Mouse (Mus musculus): ENCODE measurements around the gene Fam189a2. TPM values are rescaled to one million over a fixed set of nuclear protein-coding genes. Genes with fewer than 3 reads are reported as not detected.

Gene Fam189a2
- total RNA-seq, 2 experiments from 2014 or later, result 23.9 to 33.6 TPM

GRCm38 (mm10) chr19:23980598-23980997 is 50.2 kb downstream of the Fam189a2 start:
- DNase-seq (ENCODE audit: low spot score), result no peak

DNA sequence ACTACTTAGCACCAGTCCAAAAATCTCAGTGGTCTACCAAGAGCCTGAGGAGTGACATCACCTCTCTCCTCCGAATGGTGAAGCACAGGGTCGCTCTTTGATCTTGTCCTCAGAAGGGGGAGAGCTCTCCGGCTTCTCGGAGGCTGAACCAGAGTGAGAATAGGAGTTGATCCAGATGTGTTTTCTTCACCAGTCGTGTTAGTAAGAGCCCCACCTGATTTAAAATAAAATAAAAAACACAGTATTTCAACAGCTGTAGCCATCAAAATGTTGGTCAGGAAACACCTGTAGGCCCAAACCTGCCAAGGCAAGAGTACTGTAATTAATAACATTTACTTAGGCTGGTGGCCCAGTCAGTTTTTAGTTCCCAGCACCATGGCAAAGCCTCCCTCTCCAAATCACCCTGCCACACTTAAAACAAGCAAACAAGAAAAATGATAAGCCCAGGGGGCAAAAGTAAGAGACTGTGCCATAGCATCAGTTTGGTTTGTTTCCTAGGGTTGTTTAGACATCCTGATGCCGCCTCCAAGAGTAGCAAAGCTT is 52.8 kb downstream of the Fam189a2 start:
- DNase-seq (ENCODE audit: low spot score), result no peak

DNA sequence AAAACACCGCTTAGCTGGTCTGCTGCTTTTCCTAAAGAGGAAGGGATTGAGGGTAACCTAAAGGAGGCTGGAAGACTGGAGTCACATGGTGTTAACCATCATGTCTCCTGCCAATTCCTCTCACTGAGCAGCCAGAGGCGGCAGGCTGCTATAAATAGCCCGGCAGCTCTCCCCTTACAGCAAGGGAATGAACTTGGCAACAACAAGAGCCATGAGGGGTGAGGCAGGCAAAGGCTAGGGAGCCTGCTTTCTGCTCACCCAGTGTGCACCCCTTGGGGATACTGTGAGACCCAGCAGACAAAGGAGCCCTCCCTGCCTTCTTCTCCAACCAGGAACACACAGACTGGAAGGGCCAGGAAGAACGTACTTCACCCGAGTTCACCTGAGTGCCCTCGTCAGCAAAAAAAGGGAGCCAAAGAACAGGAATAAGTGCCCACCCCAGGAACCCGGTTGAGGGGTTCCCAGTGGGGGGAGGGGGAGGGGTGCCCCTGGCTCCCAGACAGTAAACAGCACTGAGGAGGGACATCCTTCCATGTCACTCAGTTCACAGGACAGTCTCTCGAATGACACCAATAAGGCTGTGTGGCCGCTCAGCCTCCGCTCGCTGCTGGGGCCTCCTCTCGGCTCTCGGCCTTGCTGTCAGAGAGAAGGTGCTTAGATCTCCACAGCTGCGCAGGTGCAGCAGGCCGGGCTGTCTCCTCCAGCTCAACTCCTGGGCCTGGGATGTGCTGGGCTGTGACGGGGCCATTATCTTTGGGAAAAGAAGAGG is 57.8 kb downstream of the Fam189a2 start:
- DNase-seq (ENCODE audit: low spot score), result peak; percentile 78

DNA sequence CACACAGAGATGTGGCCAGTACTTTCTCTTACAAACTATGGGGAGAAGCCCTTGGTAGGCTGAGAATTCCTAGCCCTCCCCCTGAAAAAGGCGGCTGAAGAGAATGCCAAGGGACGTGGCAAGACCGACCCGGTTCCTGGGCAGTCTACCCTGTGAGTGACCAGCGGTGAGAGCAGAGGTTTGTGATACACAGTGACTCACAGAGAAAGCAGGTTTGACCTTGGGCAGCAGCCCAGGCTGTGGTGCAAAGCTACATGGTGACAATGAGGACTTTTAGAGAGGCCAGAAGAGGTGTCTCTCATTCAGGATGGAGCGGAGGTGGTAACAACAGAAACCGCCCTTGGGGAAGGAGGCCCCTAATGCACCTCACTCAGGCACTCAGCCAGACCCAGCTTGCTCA is 59.4 kb downstream of the Fam189a2 start:
- no peak for DNase-seq (ENCODE audit: low spot score)

GRCm38 (mm10) chr19:23970374-23970773 is 60.4 kb downstream of the Fam189a2 start:
- DNase-seq (ENCODE audit: low spot score), result no peak

- DNase-seq (ENCODE audit: low spot score), result no peak
Measured at GRCm38 (mm10) chr19:23968862-23969225, 62.0 kb downstream of the Fam189a2 start.

GRCm38 (mm10) chr19:23968125-23968861 is 62.5 kb downstream of the Fam189a2 start:
- DNase-seq (ENCODE audit: low spot score), result no peak

DNA sequence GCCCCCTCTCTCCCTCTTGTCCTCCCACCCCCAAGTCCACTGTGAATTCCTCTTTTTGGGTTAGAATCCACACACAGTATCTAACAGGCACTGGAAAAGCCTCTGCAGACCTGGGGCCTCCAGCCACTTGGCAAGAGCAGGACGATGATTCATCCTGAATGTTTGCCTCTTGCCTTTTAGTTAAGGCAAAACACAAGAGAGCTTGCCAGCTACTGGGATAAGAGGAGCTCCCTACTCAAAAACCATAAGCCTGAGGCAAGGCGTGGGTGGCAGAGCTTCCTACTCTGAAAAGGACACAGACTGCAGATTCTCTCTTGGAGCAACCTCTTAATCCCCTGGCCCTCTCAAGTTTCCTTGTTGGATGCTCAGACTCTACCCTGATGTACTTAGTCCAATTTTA is 63.7 kb downstream of the Fam189a2 start:
- DNase-seq (ENCODE audit: low spot score), result peak; percentile 73

DNA sequence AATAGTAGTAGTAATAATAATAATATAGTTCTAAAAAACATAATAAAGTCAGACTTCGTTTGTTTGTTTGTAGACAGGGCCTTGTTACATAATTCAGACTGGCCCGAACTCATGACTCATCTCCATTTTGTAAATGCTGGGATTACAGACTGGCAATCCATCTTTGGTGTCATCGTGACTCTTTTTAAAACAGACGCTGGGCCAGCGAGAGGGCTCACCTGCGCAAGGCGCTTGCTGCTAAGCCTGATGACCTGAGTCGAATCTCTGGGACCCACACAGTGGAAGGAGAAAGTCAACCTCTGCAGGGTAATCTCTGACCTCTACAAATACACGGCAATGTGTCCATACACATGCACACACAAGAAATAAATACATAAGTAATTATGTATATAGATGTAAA is 64.4 kb downstream of the Fam189a2 start:
- DNase-seq (ENCODE audit: low spot score), result no peak

- DNase-seq (ENCODE audit: low spot score), result no peak
Measured at GRCm38 (mm10) chr19:23964401-23964910, 66.4 kb downstream of the Fam189a2 start.

DNA sequence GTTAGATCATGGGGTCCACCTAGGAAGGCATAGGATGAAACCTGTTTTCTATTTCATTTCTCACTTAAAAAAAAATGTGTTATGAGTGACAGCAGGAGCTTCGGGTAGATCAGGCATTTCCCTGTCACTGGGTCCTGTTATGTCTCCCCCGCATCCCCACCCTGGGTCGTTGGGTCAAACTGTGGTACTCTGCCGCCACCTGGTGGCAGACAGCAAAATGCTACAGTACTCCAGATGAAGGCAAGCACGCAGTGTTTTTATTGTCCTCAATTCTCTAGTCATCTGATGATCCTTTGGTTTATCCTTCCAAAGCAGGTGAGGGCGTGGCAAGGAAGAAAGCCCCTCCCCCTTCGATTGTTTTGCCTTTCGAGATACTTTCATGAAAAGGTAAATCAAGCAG is 69.3 kb downstream of the Fam189a2 start:
- peak; percentile 71 for DNase-seq (ENCODE audit: low spot score)

DNA sequence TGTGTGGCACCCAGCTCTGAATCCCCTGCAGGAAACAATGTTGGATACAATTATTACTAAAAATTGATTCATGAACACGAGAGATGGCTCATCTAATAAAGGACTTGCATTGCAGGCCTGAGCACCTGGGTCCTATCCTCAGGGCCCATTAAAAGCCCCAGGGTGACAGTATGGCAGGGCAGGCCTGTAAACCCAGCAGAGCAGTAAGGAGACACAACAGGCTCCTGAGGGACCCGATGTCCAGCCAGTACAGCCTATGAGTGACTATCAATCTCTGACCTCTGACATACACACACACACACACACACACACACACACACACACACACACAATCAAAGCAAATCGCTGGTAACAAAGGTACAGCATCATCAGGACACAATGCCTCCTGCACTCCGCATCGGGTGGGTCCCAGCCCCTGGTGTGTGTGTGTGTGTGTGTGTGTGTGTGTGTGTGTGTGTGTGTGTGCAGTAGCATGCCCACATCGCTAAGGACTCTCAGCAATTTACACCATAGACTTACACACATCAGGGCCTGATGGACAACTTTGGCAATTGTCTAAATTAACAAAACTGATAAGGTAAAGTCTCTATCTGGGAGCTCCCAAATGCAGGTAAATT is 69.9 kb downstream of the Fam189a2 start:
- no peak for DNase-seq (ENCODE audit: low spot score)

GRCm38 (mm10) chr19:23960275-23960674 is 70.5 kb downstream of the Fam189a2 start:
- no peak for DNase-seq (ENCODE audit: low spot score)

DNA sequence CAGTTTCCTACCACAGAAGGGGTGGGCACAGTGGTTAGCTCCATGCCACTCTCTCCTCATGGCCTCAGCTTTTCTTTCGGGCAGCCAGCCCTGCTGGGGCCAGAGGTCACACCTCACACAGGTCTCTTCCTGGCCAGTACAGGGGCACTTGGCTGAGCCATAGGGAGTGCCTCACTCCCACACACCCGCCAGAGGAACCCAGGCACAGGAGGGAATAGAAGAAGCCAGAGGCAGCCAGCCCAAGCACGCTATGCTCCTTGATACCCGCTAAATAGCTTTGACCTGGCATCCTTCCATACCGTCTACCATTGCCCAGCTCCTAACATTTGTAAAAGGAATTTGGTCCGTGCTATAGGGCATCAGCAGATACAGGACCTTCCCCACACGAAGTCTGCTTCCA is 70.9 kb downstream of the Fam189a2 start:
- peak; percentile 29 for DNase-seq (ENCODE audit: low spot score)

- DNase-seq (ENCODE audit: low spot score), result peak; percentile 39
Measured at GRCm38 (mm10) chr19:23958925-23959324, 71.9 kb downstream of the Fam189a2 start.

DNA sequence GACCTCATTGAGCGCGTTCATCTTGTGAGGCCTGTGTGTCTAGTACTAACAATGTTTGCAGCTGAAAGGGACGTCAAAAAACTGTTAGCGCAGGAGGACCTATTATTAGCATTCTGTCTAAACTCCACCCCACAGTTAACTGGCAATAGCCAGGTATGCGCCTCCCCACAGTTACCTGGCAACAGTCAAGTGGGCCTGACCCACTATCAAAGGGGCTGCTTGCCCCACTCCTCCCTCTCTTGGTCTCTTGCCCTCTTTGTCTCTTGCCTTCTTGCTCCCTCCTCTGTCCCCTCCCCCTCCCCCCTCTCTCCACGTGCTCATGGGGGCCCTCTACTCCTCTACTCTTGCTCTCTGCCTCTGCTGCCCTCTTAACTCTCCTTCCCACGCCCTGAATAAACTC is 73.3 kb downstream of the Fam189a2 start:
- no peak for DNase-seq (ENCODE audit: low spot score)

DNA sequence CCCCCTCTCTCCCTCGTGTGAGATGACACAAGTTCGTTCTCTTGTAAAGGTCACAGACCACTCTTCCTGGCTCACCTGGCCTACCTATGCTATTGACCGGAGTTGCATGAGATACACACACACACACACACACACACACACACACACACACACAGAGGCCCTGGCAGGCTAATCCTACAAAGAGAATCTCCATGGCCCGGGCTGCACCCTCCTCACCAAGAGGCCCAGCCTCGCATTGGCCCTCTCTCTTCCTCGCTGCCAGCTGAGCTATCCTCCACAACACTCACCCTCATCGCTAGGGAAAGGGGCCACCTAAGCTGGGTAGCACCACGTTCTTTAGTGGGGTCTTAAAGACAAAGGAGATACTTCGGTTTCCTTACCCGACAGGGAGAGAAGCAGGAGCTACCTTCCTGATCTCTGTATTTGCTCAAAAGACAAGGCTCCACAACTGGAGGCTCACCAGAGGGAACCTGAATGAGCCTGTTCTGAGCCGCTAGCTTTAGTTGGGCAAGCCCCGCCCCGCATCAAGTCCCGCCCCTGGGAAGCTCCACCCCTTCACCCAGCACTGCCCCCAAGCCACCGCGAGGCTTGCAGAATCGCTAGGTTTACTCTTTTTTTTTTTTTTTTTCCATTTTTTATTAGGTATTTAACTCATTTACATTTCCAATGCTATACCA is 74.4 kb downstream of the Fam189a2 start:
- DNase-seq (ENCODE audit: low spot score), result no peak

- no peak for DNase-seq (ENCODE audit: low spot score)
Measured at GRCm38 (mm10) chr19:23955461-23955860, 75.4 kb downstream of the Fam189a2 start.

GRCm38 (mm10) chr19:23948301-23949000 is 82.4 kb downstream of the Fam189a2 start:
- no peak for DNase-seq (ENCODE audit: low spot score)

DNA sequence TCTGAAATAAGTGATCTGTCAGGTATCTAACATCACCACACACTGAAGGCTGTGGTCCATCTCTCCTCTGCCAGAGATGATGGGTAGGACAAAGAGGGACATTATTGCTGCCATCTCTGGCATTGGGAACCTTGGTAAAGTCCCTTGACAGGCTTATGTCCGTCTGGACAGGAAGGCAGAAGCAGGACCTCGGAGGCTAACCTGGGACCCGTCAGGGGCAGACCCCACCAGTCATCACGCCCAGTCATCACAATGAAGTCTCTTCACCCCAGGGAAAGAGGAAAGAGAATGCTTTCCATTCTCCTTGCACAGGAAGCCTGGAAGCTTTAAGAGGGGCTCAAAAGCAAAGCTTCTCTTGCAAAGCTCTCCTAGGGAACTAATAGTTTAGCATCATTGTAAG is 82.9 kb downstream of the Fam189a2 start:
- no peak for DNase-seq (ENCODE audit: low spot score)

GRCm38 (mm10) chr19:23946751-23947150 is 84.1 kb downstream of the Fam189a2 start:
- no peak for DNase-seq (ENCODE audit: low spot score)
